Mouse (Mus musculus) spleen, adult 2 months (tissue): ENCODE data around the gene Mtmr12.

Source experiments
- CTCF ChIP-seq: fragments of 200-500 bp; IDR thresholded peaks from 2 replicates; pipeline ENCODE4 v1.5.1; 2011; ENCODE audit warnings: mild to moderate bottlenecking, inconsistent platforms; ENCODE audit not compliant: insufficient read depth, insufficient read length, insufficient replicate concordance; ENCODE audit errors: extremely low read depth
- POLR2A ChIP-seq: fragments of 200-500 bp; IDR thresholded peaks from 2 replicates; pipeline ENCODE4 v1.6.1; 2011; ENCODE audit warnings: low read depth, low read length, inconsistent platforms

DNA sequence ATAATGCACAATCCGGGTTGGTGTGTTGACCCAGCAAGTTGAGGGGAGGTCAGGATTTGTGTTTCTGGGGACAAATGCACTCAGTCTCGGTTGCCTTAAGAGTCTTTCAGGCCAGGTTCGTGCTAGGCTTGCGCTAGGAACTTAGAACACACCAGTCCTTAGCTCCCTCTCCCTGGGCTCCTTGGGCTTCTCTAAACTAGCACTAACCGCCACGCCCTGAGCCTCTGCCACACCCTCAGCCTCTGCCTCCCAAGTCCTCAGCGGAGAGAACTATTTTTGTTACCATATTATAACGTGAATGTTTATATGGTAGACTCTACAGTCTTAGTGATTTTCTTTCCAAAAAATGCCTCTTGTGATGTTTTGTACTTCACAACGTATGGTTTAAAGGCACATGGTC, 66.5 kb downstream of the Mtmr12 start:
- TF ChIP-seq CTCF = no peak
- TF ChIP-seq POLR2A = no peak
